Mouse (Mus musculus) liver, adult 2 months (tissue): ENCODE measurements around the gene Rdh19. TPM values are rescaled to one million over a fixed set of nuclear protein-coding genes. Genes with fewer than 3 reads are reported as not detected.

ENCODE experiments used
- DNase-seq: peaks from one replicate; pipeline ENCODE4 v3.0.0-alpha.2; 2011; ENCODE audit warnings: low read depth, low spot score; ENCODE audit errors: extremely low read depth
- H3K27ac ChIP-seq: fragments of 200-500 bp; replicated peaks from 2 replicates; pipeline ENCODE4 v1.5.1; 2012; ENCODE audit warnings: low read depth, mild to moderate bottlenecking, control low read depth, inconsistent platforms, low read length; ENCODE audit not compliant: insufficient read depth
- H3K27me3 ChIP-seq: fragments of 200-500 bp; 2 replicates; pipeline ENCODE4 v1.6.1; 2012; ENCODE audit warnings: mild to moderate bottlenecking, moderate library complexity, low read length, inconsistent platforms; ENCODE audit not compliant: control insufficient read depth, insufficient read depth
- H3K36me3 ChIP-seq: fragments of 200-500 bp; 2 replicates; pipeline ENCODE4 v1.6.1; 2012; ENCODE audit warnings: low read length, inconsistent platforms; ENCODE audit not compliant: control insufficient read depth, insufficient read depth
- H3K4me1 ChIP-seq: fragments of 200-500 bp; 2 replicates; pipeline ENCODE4 v1.6.1; 2011; ENCODE audit warnings: low read length; ENCODE audit not compliant: control insufficient read depth, insufficient read depth
- H3K4me3 ChIP-seq: fragments of 200-500 bp; 2 replicates; pipeline ENCODE4 v1.5.1; 2011; ENCODE audit warnings: low read depth, mild to moderate bottlenecking, control low read depth, low read length, moderate library complexity; ENCODE audit not compliant: insufficient read depth
- H3K79me2 ChIP-seq: fragments of 200-500 bp; 2 replicates; pipeline ENCODE4 v1.6.1; 2012; ENCODE audit warnings: inconsistent platforms, mild to moderate bottlenecking, low read length, moderate library complexity; ENCODE audit not compliant: control insufficient read depth, insufficient read depth
- H3K9ac ChIP-seq: fragments of 200-500 bp; 2 replicates; pipeline ENCODE4 v1.6.1; 2012; ENCODE audit warnings: low read depth, mild to moderate bottlenecking, control low read depth, inconsistent platforms, low read length
- CTCF ChIP-seq: fragments of 200-500 bp; IDR thresholded peaks from 2 replicates; pipeline ENCODE4 v1.5.1; 2011; ENCODE audit warnings: low read depth, low read length, control low read depth
- POLR2A ChIP-seq: fragments of 200-500 bp; IDR thresholded peaks from 2 replicates; pipeline ENCODE4 v1.6.1; 2011; ENCODE audit warnings: low read length, control low read depth; ENCODE audit not compliant: insufficient read depth; ENCODE audit errors: extremely low read depth
- WGBS: fragments of 180-500 bp; shearing (Covaris S2); methylation state at CpG from one replicate; pipeline ENCODE4 v1.1.7; 2018; 5-methylcytosine and 5-hydroxymethylcytosine counted together
- polyA plus RNA-seq: library from polyadenylated mRNA; depleted of rRNA; stranded (reverse); fragments of >200 nt; gene quantifications from 2 replicates; pipeline ENCODE4 v1.2.3, GENCODE M21; 2012
- total RNA-seq: library from RNA; depleted of rRNA; stranded (reverse); fragments of >200 nt; gene quantifications from 2 replicates; pipeline ENCODE4 v1.2.3, GENCODE M21; 2014

Gene Rdh19
- total and polyA plus RNA-seq, 2 experiments: 0.05 TPM; not detected in 1

GRCm38 (mm10) chr10:127898218-127898617 lies 48.5 kb downstream of the Rdh19 start, which contains the start of gene Sdr9c7:
Sdr9c7 (plus strand) TSS chr10:127898518.
- H3K27me3 ChIP-seq: no peaks in the 10 kb centered on the region
- H3K27ac ChIP-seq: peak within 1 kb of the TSS; percentile 28
- H3K4me3 ChIP-seq: no peak within 1 kb of the TSS
- no peak for DNase-seq
- H3K9ac ChIP-seq: no peak within 1 kb of the TSS
- peaks cover 4% of the 10 kb centered on the region; the same call in 1 of the 2 replicates for H3K79me2 ChIP-seq
- 99% methylated on average over 2 of the region's 2 CpGs for WGBS
- no peak for TF ChIP-seq POLR2A
- no peak for TF ChIP-seq CTCF
- peaks cover 28% of the 10 kb centered on the region for H3K4me1 ChIP-seq
- no peaks in the 10 kb centered on the region for H3K36me3 ChIP-seq

- Histone ChIP-seq H3K27me3 (no peaks in the 10 kb centered on the region), H3K9ac (no peak overlapping the region), H3K4me3 (no peak overlapping the region), H3K79me2 (peaks cover 4% of the 10 kb centered on the region; the same call in 1 of the 2 replicates), H3K36me3 (no peaks in the 10 kb centered on the region), H3K27ac (no peak overlapping the region), H3K4me1 (peaks cover 29% of the 10 kb centered on the region)
- TF ChIP-seq POLR2A: no peak
- no peak for TF ChIP-seq CTCF
- 37% methylated on average over 5 of the region's 5 CpGs for WGBS
- no peak for DNase-seq
Observed at GRCm38 (mm10) chr10:127899783-127900182, 50.1 kb downstream of the Rdh19 start.

GRCm38 (mm10) chr10:127901751-127902150 lies 52.0 kb downstream of the Rdh19 start:
- peaks cover 36% of the 10 kb centered on the region for H3K4me1 ChIP-seq
- peak overlapping the region; percentile 98 for H3K27ac ChIP-seq
- whole genome bisulfite sequencing: 20% methylated on average over 4 of the region's 4 CpGs
- peak overlapping the region; percentile 72 for H3K9ac ChIP-seq
- H3K27me3 ChIP-seq: no peaks in the 10 kb centered on the region
- peaks cover 4% of the 10 kb centered on the region; the same call in 1 of the 2 replicates for H3K79me2 ChIP-seq
- peak overlapping the region; percentile 49 for H3K4me3 ChIP-seq
- H3K36me3 ChIP-seq: peaks cover 7% of the 10 kb centered on the region
- DNase-seq: peak; percentile 95
- TF ChIP-seq POLR2A: peak; percentile 50; the same call in 1 of the 2 replicates
- no peak for TF ChIP-seq CTCF

- TF ChIP-seq CTCF (no peak), POLR2A (no peak)
- Histone ChIP-seq H3K4me1 (peaks cover 31% of the 10 kb centered on the region), H3K79me2 (peaks cover 4% of the 10 kb centered on the region; the same call in 1 of the 2 replicates), H3K36me3 (peaks cover 7% of the 10 kb centered on the region), H3K9ac (peak overlapping the region; percentile 72), H3K27ac (peak overlapping the region; percentile 98), H3K4me3 (peak overlapping the region; percentile 24; the same call in 1 of the 2 replicates), H3K27me3 (no peaks in the 10 kb centered on the region)
- DNase-seq: peak; percentile 67
- 22% methylated on average over 1 of the region's 1 CpGs for WGBS
Observed at GRCm38 (mm10) chr10:127903116-127903515, 53.4 kb downstream of the Rdh19 start.

GRCm38 (mm10) chr10:127904718-127905446 lies 55.2 kb downstream of the Rdh19 start:
- Histone ChIP-seq H3K27me3 (no peaks in the 10 kb centered on the region), H3K4me3 (no peak overlapping the region), H3K4me1 (peaks cover 31% of the 10 kb centered on the region), H3K36me3 (peaks cover 11% of the 10 kb centered on the region), H3K79me2 (peaks cover 4% of the 10 kb centered on the region; the same call in 1 of the 2 replicates), H3K9ac (0 out of 2 replicates have a peak overlapping the region, but pooled peaks have one; percentile 0), H3K27ac (peak overlapping the region; percentile 70)
- DNase-seq: peak; percentile 78
- WGBS: 38% methylated on average over 7 of the region's 7 CpGs
- TF ChIP-seq POLR2A (no peak), CTCF (no peak)

DNA sequence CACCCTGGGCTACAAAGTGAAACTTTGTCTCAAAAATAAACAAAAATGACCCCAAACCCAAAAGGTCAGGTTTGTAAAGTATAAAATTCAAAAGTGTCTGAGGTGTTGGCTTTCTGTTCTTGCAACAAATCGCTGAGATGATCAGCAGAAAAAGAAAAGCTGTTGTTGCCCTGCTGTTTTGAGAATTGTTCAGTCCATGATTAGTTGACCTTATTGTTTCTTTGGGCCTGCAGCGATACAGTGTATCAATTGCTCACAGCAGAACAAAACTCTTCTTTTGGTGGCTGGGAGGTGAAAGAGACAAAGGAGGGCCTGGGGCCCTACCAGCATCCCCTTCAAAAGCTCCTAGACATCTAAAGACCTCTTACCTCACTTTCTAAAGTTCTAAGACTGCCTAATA lies 56.4 kb downstream of the Rdh19 start:
- Histone ChIP-seq H3K4me3 (no peak overlapping the region), H3K36me3 (peaks cover 24% of the 10 kb centered on the region), H3K9ac (no peak overlapping the region), H3K27me3 (no peaks in the 10 kb centered on the region), H3K79me2 (peaks cover 4% of the 10 kb centered on the region; the same call in 1 of the 2 replicates), H3K4me1 (peaks cover 29% of the 10 kb centered on the region), H3K27ac (no peak overlapping the region)
- TF ChIP-seq CTCF: no peak
- no peak for TF ChIP-seq POLR2A
- WGBS: 63% methylated on average over 2 of the region's 2 CpGs
- DNase-seq: no peak
